Mouse (Mus musculus) frontal cortex, postnatal 10 days (tissue): ENCODE data around the gene Nepro.

Experiments used
- DNase-seq, 2 experiments: peaks; one replicate each; pipeline ENCODE4 v3.0.0; 2022; ENCODE audit warnings: low spot score in 2 of 2, mixed read lengths in 1 of 2

Gene Nepro

DNA sequence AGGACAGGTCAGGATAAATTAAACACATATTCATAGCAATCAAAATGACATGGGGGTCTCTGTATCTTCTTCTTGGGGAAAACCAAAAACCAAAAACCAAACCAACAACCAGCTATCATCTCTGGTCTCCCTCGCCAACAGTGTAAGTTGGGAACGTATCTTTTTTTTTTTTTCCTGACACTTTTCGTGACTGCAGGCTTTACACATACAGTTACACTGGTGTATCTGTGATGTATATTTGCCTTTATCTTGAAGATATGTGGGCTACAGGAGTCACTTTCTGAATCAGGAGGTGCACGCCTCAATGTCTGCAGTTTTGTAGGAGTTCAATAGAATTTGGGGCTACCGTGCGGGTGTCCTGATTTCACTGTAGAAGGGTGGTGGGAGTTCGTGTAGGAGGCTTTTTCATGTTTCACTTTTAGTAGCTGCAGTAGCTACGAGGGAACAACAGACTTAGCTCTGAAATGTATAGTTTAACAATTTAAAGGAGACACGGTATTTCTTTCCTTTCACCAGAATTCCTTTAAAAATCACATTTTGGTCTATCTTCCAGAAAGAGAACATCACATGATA, 42.3 kb downstream of the Nepro start:
- DNase-seq = no peak

DNA sequence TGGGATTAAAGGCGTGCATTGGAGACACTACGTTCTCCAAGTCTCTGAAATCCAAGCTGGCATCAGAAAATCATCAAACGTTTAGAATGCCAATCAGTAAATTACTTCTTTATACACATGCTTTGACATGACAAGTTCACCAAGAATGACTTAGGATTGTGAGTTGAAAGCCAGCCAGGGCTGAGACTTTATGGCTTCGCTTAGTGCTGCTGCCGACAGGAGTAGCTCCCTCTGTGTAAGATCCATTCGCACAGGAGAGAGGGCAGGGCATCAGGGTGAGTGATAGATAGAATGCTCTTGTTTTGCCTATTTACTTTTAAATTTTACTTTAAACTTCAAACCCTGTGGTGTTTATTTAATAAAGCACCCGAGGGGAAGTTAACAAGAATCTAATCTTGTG, 43.4 kb downstream of the Nepro start:
- no peak for DNase-seq

DNA sequence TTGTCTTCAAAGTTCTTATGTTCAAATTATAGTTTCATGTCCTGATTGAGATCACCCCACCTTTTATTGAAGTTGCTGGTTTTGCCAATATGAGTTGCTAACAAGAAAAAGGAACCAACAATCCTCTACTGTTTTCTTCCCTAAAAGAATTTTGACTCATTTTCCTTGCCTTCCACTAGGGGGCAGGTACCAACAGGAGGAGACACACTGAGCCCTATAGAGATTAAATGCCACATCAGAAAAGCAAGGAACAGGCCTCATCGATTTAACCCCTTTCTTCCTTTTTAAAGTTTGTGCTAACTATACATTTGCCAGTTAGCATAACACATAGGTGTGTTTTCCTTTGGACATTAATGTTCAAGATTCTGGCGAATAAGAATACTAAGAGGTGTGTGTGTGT, 43.9 kb downstream of the Nepro start:
- no peak for DNase-seq

DNA sequence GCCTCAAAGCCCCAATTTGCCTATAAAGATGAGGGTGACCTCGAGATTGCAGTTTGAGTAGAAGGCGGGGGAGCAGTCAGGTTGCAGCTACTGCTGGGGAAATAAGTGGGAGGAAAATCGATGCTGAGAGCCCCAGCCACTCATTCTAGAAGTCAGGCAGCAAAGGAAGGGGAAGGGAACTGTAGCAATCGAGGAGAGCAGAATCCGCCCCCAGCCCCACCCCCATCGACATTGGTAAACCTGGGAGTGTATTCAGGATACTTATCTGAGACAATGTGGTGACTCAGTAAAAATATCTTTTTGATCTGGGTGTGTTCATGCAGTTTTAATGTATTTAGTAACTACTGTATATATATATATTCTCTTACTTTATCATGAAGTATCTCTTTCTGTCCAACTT, 48.5 kb downstream of the Nepro start:
- no peak for DNase-seq

GRCm38 (mm10) chr16:44773673-44774072, 49.6 kb downstream of the Nepro start:
- no peak for DNase-seq

DNA sequence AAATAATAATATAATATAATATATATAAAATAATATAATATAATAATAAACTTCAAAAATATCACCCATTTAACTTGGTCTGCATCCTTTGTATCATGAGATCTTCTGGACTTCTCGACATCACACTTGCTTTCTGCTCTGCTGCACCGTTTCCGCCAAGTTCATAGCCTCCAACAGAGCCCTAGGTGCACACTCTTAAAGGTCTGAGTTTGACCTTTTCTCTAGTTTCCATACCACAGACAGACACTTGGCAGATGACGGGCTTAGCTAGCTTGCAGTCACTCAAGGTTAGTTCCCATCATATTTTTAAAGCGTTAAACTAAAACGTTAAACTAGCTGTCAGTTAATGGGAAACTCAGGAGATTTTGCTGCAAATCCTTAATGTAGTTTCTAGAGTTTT, 50.1 kb downstream of the Nepro start:
- no peak for DNase-seq

DNA sequence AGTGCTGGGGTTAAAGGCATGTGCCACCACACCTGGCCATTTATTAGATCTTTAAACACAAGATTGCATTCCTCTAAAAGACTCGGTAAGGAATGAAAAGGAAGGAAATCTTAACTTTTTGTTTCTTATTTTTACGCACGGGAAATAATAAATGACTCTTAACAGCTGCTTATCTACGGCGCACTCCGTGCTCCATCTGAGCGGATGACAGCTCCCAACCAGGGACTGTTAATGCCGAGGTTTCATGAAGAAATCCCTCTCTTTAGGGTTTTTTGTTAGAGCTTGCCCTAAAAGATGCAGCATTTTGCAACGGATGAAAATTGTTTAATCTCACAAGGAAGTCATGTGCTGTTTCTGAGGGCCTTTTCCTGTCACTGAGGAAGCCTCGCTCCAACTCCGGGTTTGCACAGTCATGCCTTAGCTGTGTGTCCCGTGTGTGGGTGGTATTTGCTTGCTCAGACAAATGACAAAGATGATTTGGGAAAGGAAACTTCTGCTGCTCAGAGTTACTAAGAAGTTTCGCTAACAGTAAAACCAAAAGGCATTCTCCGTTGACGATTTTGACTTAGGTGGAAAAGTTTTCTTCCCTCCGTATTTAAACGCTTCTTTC, 54.5 kb downstream of the Nepro start:
- no peak for DNase-seq

GRCm38 (mm10) chr16:44779494-44779893, 55.4 kb downstream of the Nepro start:
- DNase-seq = no peak

- no peak for DNase-seq
Observed at GRCm38 (mm10) chr16:44780751-44781150, 56.6 kb downstream of the Nepro start.
